8 mouse cellular contexts compared by ENCODE assay signal in genomic region chr9:85779458-85779857, GRCm38 (mm10). TPM values are rescaled to one million over a fixed set of nuclear protein-coding genes. Genes with fewer than 3 reads are reported as not detected.
DNase-seq lines count a peak whose midpoint lies in the region; ATAC-seq and TF ChIP-seq lines count a peak whose summit lies in the region.

No protein-coding gene starts in this region.

- no peaks in the 10 kb centered on the region for H3K9me3 ChIP-seq in hindbrain, postnatal 0 days (ENCODE audit: low read length)
- no peaks in the 10 kb centered on the region for H3K9me3 ChIP-seq in hindbrain, embryonic 10.5 days

- peak; percentile 70 for TF ChIP-seq CTCF in hindbrain, postnatal 0 days (IDR thresholded peaks at IDR 0.05; ENCODE audit: low read depth)

- no peak for ATAC-seq in hindbrain, postnatal 0 days

- no peak overlapping the region for H3K27ac ChIP-seq in hindbrain, postnatal 0 days
- no peak overlapping the region for H3K27ac ChIP-seq in hindbrain, embryonic 10.5 days

- 22% methylated on average over 4 of the region's 4 CpGs for WGBS in hindbrain, postnatal 0 days
- WGBS in hindbrain, embryonic 10.5 days, result 34% methylated on average over 4 of the region's 4 CpGs

- no peaks in the 10 kb centered on the region for H3K36me3 ChIP-seq in hindbrain, postnatal 0 days (ENCODE audit: insufficient read depth, low read length)
- no peaks in the 10 kb centered on the region for H3K36me3 ChIP-seq in hindbrain, embryonic 10.5 days

- DNase-seq in hindbrain, postnatal 0 days (ENCODE audit: low spot score), result peak; percentile 80
- no peak for DNase-seq in hindbrain, embryonic 10.5 days (ENCODE audit: low spot score)
- peak; percentile 25 for DNase-seq in CD4-positive helper T cell, adult 2 months (ENCODE audit: low read depth, low spot score)
- peak; percentile 71 for DNase-seq in NIH3T3 (ENCODE audit: low read depth)
- peak; percentile 34 for DNase-seq in lung, postnatal 25 days (ENCODE audit: low spot score)
- no peak for DNase-seq in right cerebral cortex, postnatal 10 days (ENCODE audit: low spot score in 2 of 2)
- DNase-seq in kidney, postnatal 10 days, result no peak
- DNase-seq in heart, adult 9 months (ENCODE audit: low spot score in 2 of 2), result no peak

- no peak overlapping the region for H3K9ac ChIP-seq in hindbrain, postnatal 0 days (replicated peaks; ENCODE audit: low read length)

- H3K4me2 ChIP-seq in hindbrain, postnatal 0 days (ENCODE audit: low read depth, low read length), result no peak overlapping the region

- no peaks in the 10 kb centered on the region for H3K27me3 ChIP-seq in hindbrain, postnatal 0 days (ENCODE audit: insufficient read depth, low read length)
- H3K27me3 ChIP-seq in hindbrain, embryonic 10.5 days (ENCODE audit: insufficient read depth, poor library complexity, severe bottlenecking), result peaks cover 4% of the 10 kb centered on the region; the same call in 1 of the 2 replicates

- no peaks in the 10 kb centered on the region for H3K4me1 ChIP-seq in hindbrain, postnatal 0 days (ENCODE audit: insufficient read depth, low read length)
- no peaks in the 10 kb centered on the region for H3K4me1 ChIP-seq in hindbrain, embryonic 10.5 days (replicated peaks)

- no peak overlapping the region for H3K4me3 ChIP-seq in hindbrain, postnatal 0 days (ENCODE audit: low read length)
- no peak overlapping the region for H3K4me3 ChIP-seq in hindbrain, embryonic 10.5 days

RNA-seq across cellular contexts. Expression of gene Ibtk, which starts 30.3 kb away (rescaled TPM):
- 19.6 and 23.4 TPM in 2 replicates for total RNA-seq in hindbrain, postnatal 0 days (2014; rRNA removed)
- 17.1 and 18.0 TPM in 2 replicates for polyA plus RNA-seq in hindbrain, postnatal 0 days (2015; fragmentation: Nextera tagmentation; extraction: Ambion mirVana)
- polyA plus RNA-seq in hindbrain, embryonic 10.5 days (2016; fragmentation: Nextera tagmentation; extraction: Ambion mirVana), result 30.8 and 33.0 TPM in 2 replicates

Comparison
In these comparisons a context has a peak if more than half of its experiments do, and no peak if none do; other contexts are left out.
1. DNase-seq: peak in hindbrain, postnatal 0 days (single experiment), CD4-positive helper T cell, adult 2 months (single experiment), NIH3T3 (single experiment) and lung, postnatal 25 days (single experiment); none in hindbrain, embryonic 10.5 days (single experiment), right cerebral cortex, postnatal 10 days (0 of 2), kidney, postnatal 10 days (single experiment) and heart, adult 9 months (0 of 2).